Mouse (Mus musculus) myocyte (in vitro differentiated cells): Measurements from ENCODE around the gene Rpp25l. TPM values are rescaled to one million over a fixed set of nuclear protein-coding genes. Genes with fewer than 3 reads are reported as not detected.
A peak's percentile ranks its signal among the peaks of the same experiment; 100 is the strongest.
"Not testable (repeated sequence)": the region's sequence is repeated elsewhere in the genome, so short reads cannot be mapped to it uniquely, and the experiment has no call there.

ENCODE experiments used
- H3K27me3 ChIP-seq: one replicate; pipeline ENCODE4 v1.6.1; 2011; ENCODE audit not compliant: control insufficient read depth, insufficient read depth, insufficient read length
- H3K36me3 ChIP-seq: one replicate; pipeline ENCODE4 v1.6.1; 2011; ENCODE audit not compliant: control insufficient read depth, insufficient read depth
- H3K4me2 ChIP-seq: one replicate; pipeline ENCODE4 v1.6.1; 2011; ENCODE audit warnings: low read depth, control low read depth
- H3K4me3 ChIP-seq: one replicate; pipeline ENCODE4 v1.5.1; 2011; ENCODE audit warnings: mild to moderate bottlenecking, control low read depth, moderate library complexity
- H3K79me2 ChIP-seq: one replicate; pipeline ENCODE4 v1.6.1; 2011; ENCODE audit not compliant: control insufficient read depth, insufficient read depth
- H3ac ChIP-seq: one replicate; pipeline ENCODE4 v1.6.1; 2011; ENCODE audit not compliant: control insufficient read depth, insufficient read length
- CEBPB ChIP-seq: IDR thresholded peaks from 2 replicates; pipeline ENCODE4 v1.6.1; 2011; ENCODE audit warnings: mild to moderate bottlenecking, moderate library complexity; ENCODE audit not compliant: poor library complexity, insufficient read depth, severe bottlenecking
- E2F4 ChIP-seq: IDR thresholded peaks from one replicate; pipeline ENCODE4 v1.6.1; 2011; ENCODE audit warnings: mild to moderate bottlenecking, control low read depth, moderate library complexity; ENCODE audit not compliant: insufficient read depth
- MAX ChIP-seq: IDR thresholded peaks from one replicate; pipeline ENCODE4 v1.6.1; 2011; ENCODE audit warnings: low read depth, mild to moderate bottlenecking, control low read depth
- MYOD1 ChIP-seq, 3 experiments: IDR thresholded peaks; one replicate each; pipeline ENCODE4 v1.6.1; 2011; ENCODE audit warnings: control low read depth in 2 of 3, low read depth in 2 of 3, mild to moderate bottlenecking in 2 of 3, moderate library complexity in 1 of 3; ENCODE audit not compliant: insufficient read length in 2 of 3, control insufficient read depth in 1 of 3
- MYOG ChIP-seq, 3 experiments: IDR thresholded peaks; one replicate each; pipeline ENCODE4 v1.6.1; 2011; ENCODE audit warnings: control low read depth in 2 of 3, low read depth in 2 of 3, mild to moderate bottlenecking in 2 of 3; ENCODE audit not compliant: insufficient read length in 2 of 3, control insufficient read depth in 1 of 3, insufficient read depth in 1 of 3
- POLR2A ChIP-seq: IDR thresholded peaks from one replicate; pipeline ENCODE4 v1.6.1; 2011; ENCODE audit warnings: low read depth, mild to moderate bottlenecking, control low read depth, moderate library complexity; ENCODE audit not compliant: insufficient read length
- POLR2AphosphoS2 ChIP-seq: IDR thresholded peaks from one replicate; pipeline ENCODE4 v1.6.1; 2011; ENCODE audit warnings: low read depth, control low read depth; ENCODE audit not compliant: insufficient read length
- REST ChIP-seq: IDR thresholded peaks from one replicate; pipeline ENCODE4 v1.6.1; 2011; ENCODE audit warnings: mild to moderate bottlenecking, control low read depth, moderate library complexity; ENCODE audit not compliant: insufficient read depth, insufficient read length
- SRF ChIP-seq: IDR thresholded peaks from one replicate; pipeline ENCODE4 v1.6.1; 2011; ENCODE audit warnings: low read depth; ENCODE audit not compliant: control insufficient read depth, insufficient read length
- TCF12 ChIP-seq: IDR thresholded peaks from one replicate; pipeline ENCODE4 v1.6.1; 2011; ENCODE audit warnings: mild to moderate bottlenecking, control low read depth; ENCODE audit not compliant: poor library complexity, insufficient read depth, severe bottlenecking
- TCF3 ChIP-seq: IDR thresholded peaks from one replicate; pipeline ENCODE4 v1.6.1; 2011; ENCODE audit warnings: low read depth, control low read depth; ENCODE audit not compliant: insufficient read length
- USF1 ChIP-seq: IDR thresholded peaks from one replicate; pipeline ENCODE4 v1.6.1; 2011; ENCODE audit warnings: low read depth, mild to moderate bottlenecking, control low read depth, moderate library complexity
- polyA plus RNA-seq: library from polyadenylated mRNA; unstranded; fragments of >200 nt; fragmentation: generic; extraction: Trizol; gene quantifications from one replicate; pipeline ENCODE4 v1.2.1, GENCODE M21; 2012; ENCODE audit warnings: missing spikeins

The Rpp25l gene
- polyA plus RNA-seq, result 43.8 TPM

DNA sequence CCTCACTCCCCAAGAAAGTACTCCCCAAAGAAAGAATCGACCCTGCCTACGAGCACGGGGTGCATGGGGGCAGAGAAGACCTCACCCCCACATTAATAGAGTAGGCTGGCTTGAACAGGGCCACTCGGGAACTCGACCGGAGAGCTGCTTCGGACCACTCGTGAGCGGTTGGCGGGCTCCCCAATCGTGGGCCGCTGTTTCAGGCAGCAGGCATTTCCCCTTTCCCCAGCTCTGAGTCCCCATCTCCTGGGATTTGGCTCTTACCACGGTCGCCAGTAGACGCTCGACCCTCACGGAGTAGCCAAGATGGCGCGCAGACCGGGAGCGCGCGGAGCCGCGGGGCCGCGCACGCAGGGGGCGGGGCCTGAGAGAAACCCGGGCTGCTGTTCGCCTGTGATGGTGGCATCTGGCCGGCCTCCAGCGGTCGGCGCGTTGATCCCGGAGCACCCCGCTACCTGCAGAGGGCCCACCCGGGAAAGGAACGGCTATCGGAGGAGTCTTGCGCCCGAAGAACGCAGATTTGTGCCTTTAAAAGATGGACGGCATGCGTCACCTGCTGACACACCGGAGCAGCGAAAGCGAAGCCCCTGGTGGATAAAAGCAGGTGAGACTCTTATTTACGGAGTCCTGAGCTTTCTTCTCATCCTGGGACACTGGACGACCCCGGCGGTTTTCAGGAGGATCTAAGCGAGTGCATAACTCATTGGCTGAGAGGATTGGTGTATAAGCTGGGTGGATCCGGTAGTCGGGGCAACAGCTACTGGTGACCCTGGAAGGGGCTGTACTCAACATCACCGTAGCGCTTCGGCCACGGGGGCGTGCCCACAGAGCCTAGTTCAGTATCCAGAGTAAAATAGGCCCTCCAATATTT lies at the start of gene Rpp25l:
TSS of gene Rpp25l (minus strand) at position 338 of the 871 bp plus-strand sequence.
- Histone ChIP-seq H3K27me3 (no peaks in the 10 kb centered on the region), H3K4me3 (peak within 1 kb of the TSS; percentile 91), H3K36me3 (no peaks in the 10 kb centered on the region), H3K4me2 (peak within 1 kb of the TSS; percentile 98), H3K79me2 (peaks cover 8% of the 10 kb centered on the region), H3ac (peak within 1 kb of the TSS; percentile 14)
- no peak for TF ChIP-seq REST
- no peak for TF ChIP-seq TCF12
- TF ChIP-seq POLR2A, result peak; percentile 84
- TF ChIP-seq POLR2AphosphoS2, result peak; percentile 82

DNA sequence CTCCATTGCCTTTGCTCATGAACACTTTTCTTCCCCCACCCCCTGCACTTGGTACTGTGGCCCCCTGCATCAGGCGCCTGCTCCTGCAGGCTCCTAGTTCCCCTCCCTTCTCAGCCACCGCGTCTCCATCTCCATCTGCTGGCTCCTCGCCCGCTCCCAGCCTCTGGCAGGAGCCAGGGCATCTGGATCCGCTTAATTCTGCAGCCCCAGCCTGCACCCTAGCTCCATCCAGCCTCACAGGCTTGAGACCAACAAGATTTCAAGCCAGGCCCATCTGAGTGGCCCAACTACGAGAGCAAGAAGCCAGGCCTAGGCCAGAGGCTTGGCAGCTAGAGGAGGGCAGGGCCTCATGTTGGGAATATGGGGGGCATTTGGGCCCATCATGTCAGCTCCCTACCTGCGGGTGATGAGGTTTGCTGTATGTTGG lies 49.4 kb upstream of the Rpp25l start:
- H3ac ChIP-seq, H3K4me2 ChIP-seq, H3K36me3 ChIP-seq, H3K4me3 ChIP-seq, H3K79me2 ChIP-seq: not testable (repeated sequence)
- H3K27me3 ChIP-seq, result peaks cover 19% of the 10 kb centered on the region

DNA sequence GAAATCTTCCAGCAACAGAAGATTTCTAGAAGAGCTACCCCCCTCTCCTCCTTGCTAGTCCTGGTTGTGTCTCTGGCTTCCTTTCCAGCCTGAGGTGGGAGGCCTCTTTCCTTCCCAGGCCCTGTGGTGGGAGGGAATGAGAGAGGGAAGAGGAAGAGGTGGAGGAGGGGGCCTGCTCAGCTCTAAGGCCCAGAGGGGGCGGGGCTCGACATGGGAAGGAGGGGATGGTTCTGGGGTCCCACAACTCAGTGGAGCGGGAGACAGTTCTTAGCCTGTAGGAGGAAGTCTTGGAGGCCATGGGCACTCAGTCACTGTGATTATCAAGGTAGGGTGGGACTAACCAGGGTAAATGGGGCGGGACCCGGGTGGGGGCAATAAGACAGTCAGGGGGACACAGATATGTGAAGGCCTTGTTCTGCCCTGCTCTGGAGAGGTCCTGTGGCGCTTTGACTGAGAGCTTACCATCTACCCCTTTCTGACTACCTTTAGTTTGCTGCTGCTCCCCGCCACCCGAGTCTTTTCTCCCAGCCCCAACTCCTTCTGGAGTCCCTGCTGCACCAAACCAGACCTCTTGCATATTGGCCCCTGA lies 48.9 kb upstream of the Rpp25l start:
- H3K4me3 ChIP-seq, result no peak overlapping the region
- H3K27me3 ChIP-seq, result peaks cover 19% of the 10 kb centered on the region
- no peak overlapping the region for H3K4me2 ChIP-seq
- H3K36me3 ChIP-seq, result no peaks in the 10 kb centered on the region
- TF ChIP-seq MYOD1 (IDR thresholded peaks at IDR 0.05; ENCODE audit: control insufficient read depth in 1 of 3, insufficient read length in 2 of 3, low read depth in 2 of 3), result no peak
- TF ChIP-seq CEBPB, result no peak
- no peak for TF ChIP-seq USF1
- no peak for TF ChIP-seq SRF
- no peak overlapping the region for H3ac ChIP-seq
- no peaks in the 10 kb centered on the region for H3K79me2 ChIP-seq

DNA sequence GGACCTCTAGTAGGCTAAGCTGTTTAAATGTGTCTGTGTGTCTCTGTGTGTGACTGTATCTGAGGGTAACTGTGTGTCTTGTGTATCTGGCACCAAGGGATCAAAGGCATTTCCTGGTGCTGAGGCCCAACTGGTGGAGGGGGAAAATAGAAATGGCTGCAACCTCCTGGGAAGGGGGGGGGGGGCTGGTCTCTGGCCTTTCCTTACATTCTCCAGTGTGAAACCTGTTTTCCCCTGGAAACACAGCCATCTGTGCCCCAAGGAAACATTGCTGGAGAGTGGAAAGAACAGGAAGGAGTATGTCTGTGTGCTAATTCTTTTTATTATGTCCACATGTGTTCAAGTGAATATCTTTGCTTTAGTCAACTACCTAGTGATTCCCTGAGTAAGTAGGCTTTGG lies 48.3 kb upstream of the Rpp25l start:
- Histone ChIP-seq H3ac (no peak overlapping the region), H3K36me3 (no peaks in the 10 kb centered on the region), H3K4me3 (no peak overlapping the region), H3K27me3 (peaks cover 19% of the 10 kb centered on the region), H3K79me2 (no peaks in the 10 kb centered on the region), H3K4me2 (no peak overlapping the region)
- TF ChIP-seq USF1, result no peak
- no peak for TF ChIP-seq POLR2A
- no peak for TF ChIP-seq TCF3
- no peak for TF ChIP-seq CEBPB
- no peak for TF ChIP-seq MYOD1 (IDR thresholded peaks at IDR 0.05; ENCODE audit: control insufficient read depth in 1 of 3, insufficient read length in 2 of 3, low read depth in 2 of 3)
- TF ChIP-seq E2F4, result no peak
- no peak for TF ChIP-seq POLR2AphosphoS2
- TF ChIP-seq MYOG (IDR thresholded peaks at IDR 0.05; ENCODE audit: control insufficient read depth in 1 of 3, insufficient read depth in 1 of 3, insufficient read length in 2 of 3, low read depth in 2 of 3), result no peak
- TF ChIP-seq REST, result no peak
- TF ChIP-seq MAX, result no peak
- TF ChIP-seq TCF12, result no peak
- no peak for TF ChIP-seq SRF

DNA sequence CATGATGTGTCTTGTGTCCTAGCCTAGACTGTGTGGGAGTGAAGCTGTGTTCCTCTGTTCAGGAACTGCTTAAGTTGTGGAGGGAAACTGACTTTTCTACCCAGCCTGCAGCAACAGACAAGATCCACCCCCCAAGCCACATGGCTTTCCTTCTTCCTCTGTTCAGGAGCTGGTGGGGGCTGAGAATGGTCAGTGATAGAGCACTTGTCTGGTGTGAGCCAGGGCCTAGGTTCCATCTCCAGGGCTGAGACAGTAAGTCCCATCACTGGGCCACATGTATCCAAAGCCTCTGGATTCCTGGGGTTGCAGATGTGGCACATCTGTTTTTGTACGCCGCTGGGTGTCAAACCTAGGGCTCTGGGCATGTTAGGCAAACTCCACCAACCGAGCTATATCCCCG lies 47.6 kb upstream of the Rpp25l start:
- peak overlapping the region; percentile 63 for H3K4me2 ChIP-seq
- peaks cover 16% of the 10 kb centered on the region for H3K27me3 ChIP-seq
- H3K36me3 ChIP-seq, result no peaks in the 10 kb centered on the region
- no peak overlapping the region for H3K4me3 ChIP-seq
- no peak overlapping the region for H3ac ChIP-seq
- H3K79me2 ChIP-seq, result no peaks in the 10 kb centered on the region
- no peak for TF ChIP-seq MAX
- no peak for TF ChIP-seq POLR2AphosphoS2
- TF ChIP-seq MYOG (IDR thresholded peaks at IDR 0.05; ENCODE audit: control insufficient read depth in 1 of 3, insufficient read depth in 1 of 3, insufficient read length in 2 of 3, low read depth in 2 of 3), result no peak
- TF ChIP-seq CEBPB, result no peak
- TF ChIP-seq TCF3, result no peak
- TF ChIP-seq E2F4, result no peak
- TF ChIP-seq MYOD1 (IDR thresholded peaks at IDR 0.05; ENCODE audit: control insufficient read depth in 1 of 3, insufficient read length in 2 of 3, low read depth in 2 of 3), result no peak
- TF ChIP-seq TCF12, result no peak
- TF ChIP-seq USF1, result no peak
- TF ChIP-seq SRF, result no peak
- TF ChIP-seq POLR2A, result no peak
- no peak for TF ChIP-seq REST
